Mouse (Mus musculus) embryonic facial prominence, embryonic 10.5 days (tissue): ENCODE measurements at regions not wholly inside any gene's neighbourhood (a gene's known extent, or its start where the extent isn't known, plus 50 kb on each side); places are given as distances from the start of the nearest gene placed in this dataset.
"Not testable (repeated sequence)": the region's sequence is repeated elsewhere in the genome, so short reads cannot be mapped to it uniquely, and the experiment has no call there.

Source experiments
- DNase-seq: peaks from one replicate; pipeline ENCODE4 v3.0.0-alpha.2; 2017; ENCODE audit warnings: low spot score
- H3K27ac ChIP-seq: fragments of 300-500 bp; sonication (generic); replicated peaks from 2 replicates; pipeline ENCODE4 v1.5.1; 2016; ENCODE audit warnings: mild to moderate bottlenecking
- H3K27me3 ChIP-seq: fragments of 300-500 bp; sonication (generic); replicated peaks from 2 replicates; pipeline ENCODE4 v1.6.1; 2016; ENCODE audit warnings: low read depth, mild to moderate bottlenecking; ENCODE audit not compliant: poor library complexity, severe bottlenecking
- H3K36me3 ChIP-seq: fragments of 300-500 bp; sonication (generic); replicated peaks from 2 replicates; pipeline ENCODE4 v1.6.1; 2016; ENCODE audit warnings: mild to moderate bottlenecking, moderate library complexity
- H3K4me1 ChIP-seq: fragments of 300-500 bp; sonication (generic); 2 replicates; pipeline ENCODE4 v1.6.1; 2016
- H3K4me3 ChIP-seq: fragments of 300-500 bp; sonication (generic); 2 replicates; pipeline ENCODE4 v1.5.1; 2016; ENCODE audit warnings: mild to moderate bottlenecking, moderate library complexity
- H3K9me3 ChIP-seq: fragments of 300-500 bp; sonication (generic); 2 replicates; pipeline ENCODE4 v1.6.1; 2016; ENCODE audit warnings: mild to moderate bottlenecking
- WGBS: fragments of 180-500 bp; shearing (Covaris S2); methylation state at CpG from one replicate; pipeline ENCODE4 v1.1.7; 2016; 5-methylcytosine and 5-hydroxymethylcytosine counted together

DNA sequence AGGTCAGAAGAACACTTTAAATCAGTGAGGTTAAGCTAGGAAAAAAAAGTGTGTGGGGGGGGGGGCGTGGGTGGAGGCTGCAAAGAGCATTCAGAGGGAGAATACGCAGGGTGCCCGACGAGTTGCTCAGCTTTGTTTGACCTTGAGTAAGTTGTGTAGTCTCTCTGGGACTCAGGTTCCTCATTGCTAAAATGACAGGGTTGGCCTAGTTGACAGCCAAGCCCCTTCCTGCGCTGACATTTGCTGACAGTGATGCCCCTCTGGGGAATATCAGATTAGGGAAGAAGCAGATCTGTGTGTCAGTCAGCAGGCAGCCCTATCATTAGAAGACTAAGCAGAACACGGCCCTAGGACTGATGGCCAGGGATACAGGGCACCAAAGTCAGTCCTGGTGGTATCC is 129.6 kb downstream of the Zfp36l1 start:
- Histone ChIP-seq H3K4me1 (peaks cover 29% of the 10 kb centered on the region), H3K27ac (peak overlapping the region; percentile 27), H3K4me3 (no peak overlapping the region), H3K36me3 (no peaks in the 10 kb centered on the region), H3K9me3 (no peaks in the 10 kb centered on the region), H3K27me3 (no peaks in the 10 kb centered on the region)
- 53% methylated on average over 6 of the region's 6 CpGs for WGBS
- no peak for DNase-seq

DNA sequence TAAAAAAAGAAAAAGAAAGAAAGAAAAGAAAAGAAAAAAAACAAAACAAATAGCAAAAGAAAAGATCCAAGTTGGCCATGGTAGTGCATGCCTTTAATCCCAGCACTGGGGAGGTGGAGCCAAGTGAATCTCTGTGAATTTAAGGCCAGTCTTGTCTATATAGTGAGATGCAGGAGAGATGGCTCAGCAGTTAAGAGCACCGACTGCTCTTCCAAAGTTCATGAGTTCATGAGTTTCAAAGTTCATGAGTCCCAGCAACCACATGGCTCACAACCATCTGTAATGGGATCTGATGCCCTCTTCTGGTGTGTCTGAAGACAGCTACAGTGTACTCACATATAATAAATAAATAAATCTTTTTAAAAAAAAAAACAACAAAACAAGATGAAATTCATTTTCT is 130.3 kb downstream of the Zfp36l1 start:
- not testable (repeated sequence) for DNase-seq, H3K9me3 ChIP-seq, H3K36me3 ChIP-seq, H3K4me3 ChIP-seq, H3K27me3 ChIP-seq, H3K27ac ChIP-seq
- peaks cover 29% of the 10 kb centered on the region for H3K4me1 ChIP-seq
- WGBS: 75% methylated on average over 1 of the region's 1 CpGs

DNA sequence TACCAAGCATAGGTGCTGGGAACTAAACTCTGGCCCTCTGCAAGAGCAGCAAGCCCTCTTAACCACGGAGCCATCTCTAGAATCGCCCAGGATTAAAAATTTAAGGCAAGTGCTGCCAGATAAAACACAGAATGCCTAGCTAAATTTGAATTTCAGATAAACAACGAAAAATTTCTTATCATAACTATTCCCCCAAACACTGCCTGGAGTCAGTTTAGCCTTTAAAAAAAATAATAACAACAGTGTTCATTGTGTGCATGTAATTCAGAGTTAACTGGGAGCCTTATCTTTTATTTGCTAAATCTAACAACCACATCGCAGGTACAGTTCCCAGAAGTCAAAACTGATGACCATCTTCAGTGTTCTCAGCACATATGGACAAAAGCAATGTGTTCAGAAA is 132.1 kb downstream of the Zfp36l1 start:
- Histone ChIP-seq H3K9me3 (no peaks in the 10 kb centered on the region), H3K36me3 (no peaks in the 10 kb centered on the region), H3K4me1 (peaks cover 22% of the 10 kb centered on the region), H3K27ac (no peak overlapping the region), H3K27me3 (no peaks in the 10 kb centered on the region), H3K4me3 (no peak overlapping the region)
- DNase-seq: no peak
- WGBS: 89% methylated on average over 4 of the region's 4 CpGs

DNA sequence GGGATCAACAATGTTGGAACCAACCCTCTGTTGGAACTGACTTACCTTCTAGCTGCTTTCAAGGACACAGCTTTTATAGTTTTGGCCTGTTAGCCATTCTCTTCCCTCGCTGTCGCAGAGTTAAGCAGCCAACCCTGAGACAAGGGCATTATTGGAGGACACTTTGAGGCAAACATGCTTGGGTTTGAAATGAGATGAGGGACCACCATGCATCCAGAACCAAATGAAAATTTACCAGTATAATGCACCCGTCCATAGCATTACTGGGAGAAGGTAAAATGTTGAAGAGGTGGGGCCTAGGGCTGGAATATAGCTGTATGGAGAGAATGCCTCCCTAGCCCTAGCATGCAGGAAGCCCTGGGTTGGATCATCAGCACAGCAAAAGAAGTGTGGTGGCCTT is 135.7 kb downstream of the Zfp36l1 start:
- Histone ChIP-seq H3K27me3 (no peaks in the 10 kb centered on the region), H3K9me3 (no peaks in the 10 kb centered on the region), H3K36me3 (no peaks in the 10 kb centered on the region), H3K4me3 (no peak overlapping the region), H3K4me1 (peaks cover 27% of the 10 kb centered on the region), H3K27ac (no peak overlapping the region)
- DNase-seq: no peak
- WGBS: 95% methylated on average over 3 of the region's 3 CpGs

DNA sequence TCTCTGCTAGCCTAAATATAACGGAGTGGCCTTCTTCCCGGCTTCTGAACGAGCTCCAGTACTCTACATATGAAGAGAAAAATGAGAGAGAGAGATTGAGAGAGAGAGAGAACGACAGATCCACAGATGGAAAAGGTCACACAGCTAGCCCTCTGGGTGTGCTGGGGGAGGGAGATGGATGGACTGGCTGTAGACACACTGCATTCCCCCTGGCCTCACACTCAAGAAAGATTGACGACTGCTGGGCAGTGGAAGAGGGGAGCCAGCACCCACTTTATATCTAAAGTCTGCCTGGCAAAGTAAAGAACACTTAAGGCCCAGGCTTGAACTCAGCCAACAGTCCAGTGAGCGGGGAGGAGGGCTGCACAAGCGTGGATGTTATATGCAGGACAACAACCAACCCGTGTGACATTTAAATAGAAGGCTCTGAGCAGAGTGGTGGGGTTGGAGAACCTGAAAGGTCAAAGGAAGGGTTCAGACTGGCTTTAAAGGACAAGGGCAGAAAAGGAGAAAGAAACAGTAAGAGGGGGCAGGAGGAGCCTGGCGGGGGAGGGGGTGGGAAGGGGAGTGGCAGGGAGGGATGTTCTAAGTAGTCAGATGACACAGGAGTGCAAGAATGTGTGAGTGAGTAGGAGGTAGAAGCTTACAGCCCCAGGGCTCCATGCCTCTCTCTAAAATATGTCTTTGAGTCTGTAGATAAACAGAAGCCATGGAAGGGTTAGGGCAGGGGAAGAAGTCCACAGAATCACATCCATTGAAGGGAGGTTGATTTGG is 137.2 kb downstream of the Zfp36l1 start:
- no peak for DNase-seq
- peak overlapping the region; percentile 79 for H3K27ac ChIP-seq
- no peaks in the 10 kb centered on the region for H3K36me3 ChIP-seq
- peaks cover 42% of the 10 kb centered on the region for H3K4me1 ChIP-seq
- H3K27me3 ChIP-seq: no peaks in the 10 kb centered on the region
- no peak overlapping the region for H3K4me3 ChIP-seq
- 61% methylated on average over 9 of the region's 9 CpGs for WGBS
- no peaks in the 10 kb centered on the region for H3K9me3 ChIP-seq

DNA sequence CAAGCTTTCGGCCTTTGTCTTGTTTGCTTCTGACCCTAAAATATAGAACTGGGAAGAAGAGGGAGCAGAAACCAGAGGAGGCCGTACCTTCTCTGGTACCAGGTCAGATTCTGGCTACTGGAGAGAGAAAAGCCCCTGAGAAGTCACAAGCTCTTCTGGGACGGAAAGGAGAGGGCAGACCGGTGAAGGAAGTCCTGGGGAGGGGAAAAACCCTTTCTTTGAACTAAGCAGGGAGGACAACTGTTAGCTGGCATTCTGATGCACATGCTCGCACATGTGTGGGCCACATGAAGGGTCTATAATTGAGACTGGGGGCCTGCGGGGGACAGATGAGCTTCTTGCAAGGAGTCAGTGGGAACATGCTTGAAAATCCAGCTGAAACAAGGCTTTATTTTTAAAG is 137.8 kb downstream of the Zfp36l1 start:
- no peaks in the 10 kb centered on the region for H3K27me3 ChIP-seq
- H3K27ac ChIP-seq: peak overlapping the region; percentile 79
- no peaks in the 10 kb centered on the region for H3K36me3 ChIP-seq
- DNase-seq: no peak
- no peak overlapping the region for H3K4me3 ChIP-seq
- H3K4me1 ChIP-seq: peaks cover 48% of the 10 kb centered on the region
- H3K9me3 ChIP-seq: no peaks in the 10 kb centered on the region
- WGBS: 66% methylated on average over 6 of the region's 6 CpGs

DNA sequence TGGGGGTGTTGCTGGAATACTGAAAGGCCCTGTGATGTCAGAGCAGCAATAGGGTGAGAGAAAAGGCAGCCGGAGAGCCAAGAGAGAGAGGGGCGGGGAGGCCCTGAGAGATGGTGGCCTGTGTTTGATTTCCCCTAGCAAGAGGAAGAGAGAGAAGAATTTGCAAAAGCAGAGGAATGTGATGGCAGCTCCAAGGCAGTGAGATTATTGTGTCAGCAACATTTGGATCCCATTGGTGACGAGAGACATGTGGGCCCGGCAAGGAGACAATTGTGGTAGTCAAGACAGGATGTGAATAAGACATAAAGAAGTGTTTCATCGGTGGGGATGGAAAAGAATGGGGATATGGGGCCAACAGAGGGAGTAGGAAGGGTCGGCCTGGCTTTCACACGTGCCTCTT is 138.3 kb downstream of the Zfp36l1 start:
- H3K9me3 ChIP-seq: no peaks in the 10 kb centered on the region
- H3K27me3 ChIP-seq: no peaks in the 10 kb centered on the region
- WGBS: 42% methylated on average over 7 of the region's 7 CpGs
- DNase-seq: no peak
- H3K36me3 ChIP-seq: no peaks in the 10 kb centered on the region
- H3K4me1 ChIP-seq: peaks cover 53% of the 10 kb centered on the region
- no peak overlapping the region for H3K4me3 ChIP-seq
- peak overlapping the region; percentile 79 for H3K27ac ChIP-seq

DNA sequence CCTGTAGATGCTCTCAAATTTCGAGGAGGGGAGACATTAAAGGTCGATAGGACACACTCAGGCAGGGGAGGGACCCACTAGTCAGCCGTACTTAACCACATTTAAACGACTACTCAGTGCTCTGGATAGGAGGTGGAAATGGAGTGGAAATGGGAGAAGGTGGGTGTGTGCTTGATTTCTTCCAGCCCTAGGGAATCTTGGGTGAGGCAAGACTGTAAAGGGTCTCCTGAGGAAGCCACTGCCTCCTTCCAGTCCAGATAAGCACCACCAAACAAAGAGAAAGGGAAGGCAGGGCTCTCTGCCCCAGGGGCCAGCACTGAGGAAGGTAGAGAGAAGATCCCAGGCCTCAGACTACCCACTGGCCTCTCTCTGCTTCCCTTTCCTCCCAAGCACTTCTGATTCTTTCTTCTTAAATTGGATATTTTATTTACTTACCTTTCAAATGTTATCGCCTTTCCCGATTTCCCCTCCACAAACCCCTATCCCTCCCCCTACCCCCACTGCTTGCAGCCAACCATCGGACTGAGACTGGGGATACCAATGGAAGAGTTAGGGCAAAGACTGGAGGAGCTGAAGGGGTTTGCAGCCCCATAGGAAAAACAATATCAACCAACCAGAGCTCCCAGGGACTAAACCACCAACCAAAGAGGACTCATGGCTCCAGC is 139.1 kb downstream of the Zfp36l1 start:
- Histone ChIP-seq H3K4me3 (no peak overlapping the region), H3K4me1 (peaks cover 62% of the 10 kb centered on the region), H3K36me3 (no peaks in the 10 kb centered on the region), H3K27ac (peak overlapping the region; percentile 58; the same call in 1 of the 2 replicates), H3K27me3 (no peaks in the 10 kb centered on the region), H3K9me3 (no peaks in the 10 kb centered on the region)
- WGBS: 77% methylated on average over 7 of the region's 7 CpGs
- no peak for DNase-seq

DNA sequence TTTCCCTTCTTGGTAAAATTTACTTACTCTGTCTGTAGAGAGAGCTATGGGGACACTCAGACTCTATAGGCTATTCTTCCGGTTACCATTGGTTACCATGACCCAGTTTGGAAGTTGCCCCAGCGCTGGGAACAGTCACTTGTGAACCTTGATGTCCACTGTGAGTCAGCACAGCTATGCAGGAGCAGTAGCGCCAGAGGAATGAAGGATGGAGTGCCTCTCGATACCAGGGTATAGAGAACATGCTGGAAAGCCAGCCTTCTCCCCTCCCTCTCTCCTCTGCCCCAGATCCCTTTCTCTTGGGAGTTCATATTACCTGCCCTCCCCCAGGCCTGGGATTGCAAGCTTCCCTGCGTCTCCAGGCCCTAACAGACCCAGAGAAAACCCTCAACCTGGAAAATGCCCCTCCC is 141.8 kb downstream of the Zfp36l1 start:
- 44% methylated on average over 5 of the region's 5 CpGs for WGBS
- no peak for DNase-seq
- H3K27me3 ChIP-seq: peaks cover 11% of the 10 kb centered on the region; the same call in 1 of the 2 replicates
- peaks cover 85% of the 10 kb centered on the region for H3K4me1 ChIP-seq
- peak overlapping the region; percentile 88 for H3K27ac ChIP-seq
- H3K4me3 ChIP-seq: no peak overlapping the region
- no peaks in the 10 kb centered on the region for H3K9me3 ChIP-seq
- no peaks in the 10 kb centered on the region for H3K36me3 ChIP-seq

DNA sequence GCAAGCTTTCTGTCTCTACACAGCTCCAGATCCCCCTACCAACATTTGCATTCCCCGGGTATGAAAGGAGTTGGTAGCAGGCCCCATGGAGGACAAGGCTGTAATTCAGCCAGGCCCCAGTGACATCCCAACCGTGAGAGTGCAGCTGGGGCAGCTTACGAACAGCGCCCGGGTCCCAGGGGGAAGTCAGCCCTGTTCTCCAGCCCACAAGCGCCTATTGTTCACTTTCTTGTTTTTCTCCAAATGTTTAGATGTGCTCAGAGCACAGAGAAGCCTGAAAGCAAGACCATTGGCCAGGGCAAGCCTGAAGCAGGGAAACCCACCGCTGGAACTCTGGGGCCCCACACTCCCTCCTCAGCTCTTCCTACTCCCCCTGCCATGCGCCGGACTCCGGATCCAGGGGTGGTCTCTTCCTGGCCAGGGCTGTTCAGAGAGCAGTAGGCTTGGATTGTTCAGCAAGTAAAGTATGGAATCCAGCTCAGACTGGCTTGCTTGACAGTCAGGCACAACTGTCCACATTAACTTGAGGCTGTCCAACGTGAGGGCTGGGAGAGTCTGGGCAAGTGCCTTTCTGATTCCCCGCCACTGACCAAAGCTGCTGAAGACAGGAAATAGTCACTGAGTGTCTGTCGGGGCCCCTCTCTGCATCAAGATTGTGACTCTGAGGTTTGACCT is 142.4 kb downstream of the Zfp36l1 start:
- WGBS: 17% methylated on average over 13 of the region's 13 CpGs
- peak overlapping the region; percentile 88 for H3K27ac ChIP-seq
- H3K27me3 ChIP-seq: peaks cover 11% of the 10 kb centered on the region; the same call in 1 of the 2 replicates
- H3K9me3 ChIP-seq: no peaks in the 10 kb centered on the region
- no peak overlapping the region for H3K4me3 ChIP-seq
- DNase-seq: peak; percentile 60
- H3K36me3 ChIP-seq: no peaks in the 10 kb centered on the region
- H3K4me1 ChIP-seq: peaks cover 85% of the 10 kb centered on the region

DNA sequence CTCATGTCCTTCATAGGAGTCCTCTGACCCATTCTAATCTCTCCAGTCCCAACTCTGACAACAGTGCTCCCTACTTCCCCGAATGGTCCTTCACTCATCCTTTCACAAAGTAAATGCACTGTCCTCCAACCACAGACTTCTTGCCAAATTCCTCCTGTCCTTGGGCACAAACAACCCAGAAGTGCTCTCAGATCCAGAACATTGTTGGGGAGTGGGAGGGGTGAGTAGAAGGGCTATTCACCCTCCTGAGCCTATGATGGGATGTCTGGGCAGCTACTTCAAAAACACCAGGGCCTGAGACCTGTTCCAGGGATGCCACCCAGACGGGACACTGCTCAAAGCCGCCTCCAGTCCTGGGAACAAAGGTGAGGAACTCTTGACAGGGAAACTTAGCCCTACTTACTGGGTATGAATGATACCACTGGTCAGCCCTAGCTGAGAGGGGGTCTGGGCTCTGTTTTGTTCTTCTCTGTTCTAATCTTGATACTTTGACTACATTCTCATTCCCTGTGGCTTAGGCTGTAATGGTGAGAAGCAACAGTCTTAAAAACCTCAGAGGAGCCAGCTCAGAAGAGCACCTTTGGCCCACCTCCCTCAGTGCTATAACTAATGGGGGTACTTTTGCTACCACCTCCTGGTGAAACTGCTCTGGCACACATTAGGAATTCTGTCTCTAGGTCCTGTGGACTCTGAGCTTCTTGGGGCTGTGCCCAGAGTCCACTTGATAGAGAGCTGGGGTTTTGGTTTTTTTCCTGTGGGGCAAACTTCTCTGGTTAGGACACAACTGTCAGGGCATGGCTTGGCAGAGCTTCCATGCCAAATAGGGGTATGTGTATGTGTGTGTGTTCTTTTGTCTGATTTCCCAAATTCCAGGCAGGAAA is 143.2 kb downstream of the Zfp36l1 start:
- peaks cover 11% of the 10 kb centered on the region; the same call in 1 of the 2 replicates for H3K27me3 ChIP-seq
- H3K4me3 ChIP-seq: no peak overlapping the region
- no peaks in the 10 kb centered on the region for H3K9me3 ChIP-seq
- H3K4me1 ChIP-seq: peaks cover 85% of the 10 kb centered on the region
- no peak for DNase-seq
- 80% methylated on average over 3 of the region's 3 CpGs for WGBS
- H3K27ac ChIP-seq: peak overlapping the region; percentile 88
- no peaks in the 10 kb centered on the region for H3K36me3 ChIP-seq

DNA sequence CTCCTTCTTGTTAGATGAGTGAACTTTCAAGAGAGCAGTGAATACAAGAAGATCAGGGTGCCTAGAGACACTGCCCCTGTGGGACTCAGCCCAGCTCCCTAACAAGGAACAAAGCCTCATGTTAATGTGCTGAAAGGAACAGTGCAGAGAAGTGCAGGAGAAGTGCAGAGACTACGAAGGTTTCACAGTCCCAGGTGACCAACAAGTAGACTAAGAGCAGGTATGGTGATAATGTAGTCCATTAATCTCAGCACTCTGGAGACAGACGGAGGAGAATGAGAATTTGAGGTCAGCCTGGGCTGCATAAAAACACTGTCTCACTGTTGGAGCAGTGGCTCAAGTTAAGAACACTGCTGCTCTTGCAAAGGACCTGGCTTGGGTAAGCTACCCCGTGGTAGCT is 144.1 kb downstream of the Zfp36l1 start:
- Histone ChIP-seq H3K4me3 (no peak overlapping the region), H3K27ac (peak overlapping the region; percentile 88), H3K27me3 (peaks cover 11% of the 10 kb centered on the region; the same call in 1 of the 2 replicates), H3K4me1 (peaks cover 80% of the 10 kb centered on the region), H3K36me3 (no peaks in the 10 kb centered on the region), H3K9me3 (no peaks in the 10 kb centered on the region)
- whole genome bisulfite sequencing: 76% methylated on average over 3 of the region's 3 CpGs
- DNase-seq: no peak
